Mouse (Mus musculus): ENCODE data around the gene Tsku.

- no peak for TF ChIP-seq CEBPB (IDR thresholded peaks at IDR 0.05; ENCODE audit: insufficient read depth, poor library complexity, severe bottlenecking)
- no peak for TF ChIP-seq POLR2AphosphoS2 (IDR thresholded peaks at IDR 0.05; ENCODE audit: insufficient read length, low read depth)
- no peak for TF ChIP-seq POLR2A (IDR thresholded peaks at IDR 0.05; ENCODE audit: insufficient read length, low read depth)
These were observed 29.2 kb downstream of the Tsku start for GRCm38 (mm10) chr7:98331932-98332331.

Data from myocyte (in vitro differentiated cells).